Mouse (Mus musculus): ENCODE data around the gene Rap1b. TPM values are rescaled to one million over a fixed set of nuclear protein-coding genes. Genes with fewer than 3 reads are reported as not detected.
"Not testable (repeated sequence)": the region's sequence is repeated elsewhere in the genome, so short reads cannot be mapped to it uniquely, and the experiment has no call there.

Rap1b gene
- total RNA-seq (2021) = 10 to 100 TPM; 68.6 to 72.2 TPM
- long read RNA-seq, experiment 1, transcript Rap1b-201 (8 exons, 2,724 nt) = major isoform, 167 of 177 reads
- long read RNA-seq, experiment 1, partial matches to known transcripts = 4 of 177 reads
- long read RNA-seq, experiment 1, other reads (novel, unspliced or antisense) = 6 of 177 reads
- long read RNA-seq, experiment 2, transcript Rap1b-201 (8 exons, 2,724 nt) = major isoform, 146 of 155 reads
- long read RNA-seq, experiment 2, partial matches to known transcripts = 2 of 155 reads
- long read RNA-seq, experiment 2, other reads (novel, unspliced or antisense) = 7 of 155 reads

GRCm38 (mm10) chr10:117845597-117846259 lies at the start of gene Rap1b:
Gene Rap1b (minus strand): TSS chr10:117846035.
- intact Hi-C loops (cut with DNase I) = loop anchor here (2.0 to 5.0 kb wide), 6 partner anchors 52 to 262 kb away; partner anchors contain the start of gene Nup107
- peak; percentile 99 for DNase-seq

GRCm38 (mm10) chr10:117895186-117895585 lies 49.4 kb upstream of the Rap1b start:
- intact Hi-C loops (cut with DNase I) = loop anchor here (5.0 kb wide), 1 partner anchor 48 kb away; the partner anchor contains the start of gene Rap1b
- no peak for DNase-seq

- intact Hi-C loops (cut with DNase I) = loop anchor here (5.0 kb wide), 1 partner anchor 47 kb away; the partner anchor contains the start of gene Rap1b
- no peak for DNase-seq
Observed at GRCm38 (mm10) chr10:117894114-117895035, 48.5 kb upstream of the Rap1b start.

GRCm38 (mm10) chr10:117893128-117893527 lies 47.3 kb upstream of the Rap1b start:
- DNase-seq; intact Hi-C loops (cut with DNase I): not testable (repeated sequence)

- intact Hi-C loops (cut with DNase I) = no loop called here
- no peak for DNase-seq
Observed at GRCm38 (mm10) chr10:117891327-117891726, 45.5 kb upstream of the Rap1b start.

GRCm38 (mm10) chr10:117888822-117889221 lies 43.0 kb upstream of the Rap1b start:
- intact Hi-C loops (cut with DNase I) = no loop called here
- no peak for DNase-seq

- DNase-seq = no peak
- intact Hi-C loops (cut with DNase I) = no loop called here
Observed at GRCm38 (mm10) chr10:117885358-117885757, 39.5 kb upstream of the Rap1b start.

GRCm38 (mm10) chr10:117884760-117885159 lies 38.9 kb upstream of the Rap1b start:
- no peak for DNase-seq
- intact Hi-C loops (cut with DNase I) = no loop called here

- intact Hi-C loops (cut with DNase I) = no loop called here
- no peak for DNase-seq
Observed at GRCm38 (mm10) chr10:117883438-117883837, 37.6 kb upstream of the Rap1b start.

- DNase-seq = no peak
Observed at GRCm38 (mm10) chr10:117878628-117879027, 32.8 kb upstream of the Rap1b start.

GRCm38 (mm10) chr10:117876801-117877200 lies 31.0 kb upstream of the Rap1b start:
- no peak for DNase-seq
- intact Hi-C loops (cut with DNase I) = no loop called here

More at GRCm38 (mm10) chr10:117878628-117879027, 32.8 kb upstream of the Rap1b start:
- intact Hi-C loops (cut with DNase I) = no loop called here

GRCm38 (mm10) chr10:117876400-117876799 lies 30.6 kb upstream of the Rap1b start:
- no peak for DNase-seq
- intact Hi-C loops (cut with DNase I) = no loop called here

GRCm38 (mm10) chr10:117874936-117875335 lies 29.1 kb upstream of the Rap1b start:
- intact Hi-C loops (cut with DNase I) = no loop called here
- no peak for DNase-seq

GRCm38 (mm10) chr10:117873952-117874351 lies 28.1 kb upstream of the Rap1b start:
- no peak for DNase-seq
- intact Hi-C loops (cut with DNase I) = no loop called here

- no peak for DNase-seq
- intact Hi-C loops (cut with DNase I) = no loop called here
Observed at GRCm38 (mm10) chr10:117872468-117872867, 26.6 kb upstream of the Rap1b start.

- no peak for DNase-seq
- intact Hi-C loops (cut with DNase I) = no loop called here
Observed at GRCm38 (mm10) chr10:117867301-117867700, 21.5 kb upstream of the Rap1b start.

GRCm38 (mm10) chr10:117866641-117867040 lies 20.8 kb upstream of the Rap1b start:
- intact Hi-C loops (cut with DNase I) = no loop called here
- DNase-seq = no peak

- intact Hi-C loops (cut with DNase I) = no loop called here
- DNase-seq = no peak
Observed at GRCm38 (mm10) chr10:117864695-117865094, 18.9 kb upstream of the Rap1b start.

GRCm38 (mm10) chr10:117864251-117864650 lies 18.4 kb upstream of the Rap1b start:
- no peak for DNase-seq
- intact Hi-C loops (cut with DNase I) = no loop called here

- intact Hi-C loops (cut with DNase I) = no loop called here
- DNase-seq = no peak
Observed at GRCm38 (mm10) chr10:117862014-117862580, 16.3 kb upstream of the Rap1b start.

Measured in heart, postnatal 14 days (tissue).